Mouse (Mus musculus): ENCODE results near the gene Srsf11.

Gene Srsf11

DNA sequence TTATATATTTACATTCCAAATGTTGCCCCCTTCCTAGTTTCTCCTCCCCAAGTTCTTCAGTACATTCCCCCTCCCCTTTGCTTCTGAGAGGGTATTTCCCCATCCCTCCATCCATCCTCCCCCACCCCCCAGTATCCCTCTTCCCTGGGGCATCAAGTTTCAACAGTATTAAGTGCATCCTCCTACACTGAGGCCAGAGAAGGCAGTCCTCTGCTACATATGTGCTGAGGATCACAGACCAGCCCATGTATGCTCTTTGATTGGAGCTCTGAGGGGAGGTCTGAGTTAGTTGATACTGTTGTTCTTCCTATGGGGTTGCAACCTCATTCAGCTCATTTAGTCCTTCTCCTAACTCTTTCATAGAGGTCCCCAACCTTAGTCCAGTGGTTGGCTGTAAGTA lies 56.8 kb downstream of the Srsf11 start:
- no peak for DNase-seq (ENCODE audit: low read depth, low spot score)

DNA sequence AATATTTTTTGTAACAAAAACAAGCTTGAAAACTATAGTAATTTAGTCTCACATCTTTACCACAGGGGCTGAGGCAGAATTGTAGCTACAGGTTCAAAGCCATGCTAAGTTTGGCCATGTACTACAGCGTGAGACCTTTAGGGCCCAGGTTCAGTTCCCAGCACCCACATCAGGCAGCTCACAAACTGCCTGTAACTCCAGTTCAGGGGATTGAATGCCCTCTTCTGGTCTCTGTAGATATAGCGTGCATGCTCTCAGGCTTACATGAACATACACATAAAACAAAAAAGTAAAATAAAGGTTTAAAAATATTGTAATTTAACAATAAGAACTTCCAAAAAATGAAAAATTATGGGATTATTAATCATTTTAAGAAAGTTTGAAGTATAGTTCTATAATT lies 63.2 kb downstream of the Srsf11 start:
- no peak for DNase-seq (ENCODE audit: low read depth, low spot score)

DNA sequence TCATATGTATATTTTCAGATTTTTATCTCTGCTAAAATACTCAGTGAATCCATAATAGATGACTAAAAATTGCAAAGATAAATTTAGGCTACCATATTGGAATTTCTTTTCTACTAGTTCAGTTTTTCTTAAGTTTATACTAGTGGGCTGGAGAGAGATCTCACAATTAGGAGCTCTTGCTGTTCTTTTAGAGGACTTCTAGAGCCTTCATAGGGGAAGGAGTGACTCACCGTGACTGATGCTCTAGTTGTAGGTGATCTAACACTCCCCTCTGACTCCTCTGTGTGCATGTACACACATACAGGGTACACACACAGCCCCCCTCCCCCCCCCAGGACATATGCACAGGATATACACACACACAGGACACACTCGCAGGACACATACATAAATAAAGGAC lies 65.3 kb downstream of the Srsf11 start:
- no peak for DNase-seq (ENCODE audit: low read depth, low spot score)

Data from retina, adult 2 months (tissue).